Mouse (Mus musculus): ENCODE measurements around the gene Ms4a4a. TPM values are rescaled to one million over a fixed set of nuclear protein-coding genes. Genes with fewer than 3 reads are reported as not detected.

Ms4a4a gene
- polyA plus RNA-seq (2015; fragmentation: Nextera tagmentation; extraction: Ambion mirVana), result 10.1 and 15.8 TPM in 2 replicates

GRCm38 (mm10) chr19:11375273-11375672, at the start of gene Ms4a4a:
Gene Ms4a4a, plus strand, starts transcription at chr19:11375523.

GRCm38 (mm10) chr19:11335932-11336331, 39.4 kb upstream of the Ms4a4a start, which contains the start of gene Ms4a7:
Gene Ms4a7, minus strand, starts transcription at chr19:11336146.

GRCm38 (mm10) chr19:11404527-11404926, 29.2 kb downstream of the Ms4a4a start, which contains the start of gene Ms4a4c:
Gene Ms4a4c, plus strand, starts transcription at chr19:11404770.

Other genes starting within 250 kb of the Ms4a4a start
- gene 1700017D01Rik, start 244.6 kb upstream of the Ms4a4a start, polyA plus RNA-seq (2015; fragmentation: Nextera tagmentation; extraction: Ambion mirVana), result not detected in 2 replicates
- not detected in 2 replicates for gene 1700025F22Rik, start 210.2 kb upstream of the Ms4a4a start, polyA plus RNA-seq (2015; fragmentation: Nextera tagmentation; extraction: Ambion mirVana)
- not detected in 2 replicates for gene Ms4a13, start 178.8 kb upstream of the Ms4a4a start, polyA plus RNA-seq (2015; fragmentation: Nextera tagmentation; extraction: Ambion mirVana)
- not detected in 2 replicates for gene Ms4a12, start 143.1 kb upstream of the Ms4a4a start, polyA plus RNA-seq (2015; fragmentation: Nextera tagmentation; extraction: Ambion mirVana)
- 10.4 and 15.5 TPM in 2 replicates for gene Ms4a1, start 109.3 kb upstream of the Ms4a4a start, polyA plus RNA-seq (2015; fragmentation: Nextera tagmentation; extraction: Ambion mirVana)
- gene Ms4a5, start 91.7 kb upstream of the Ms4a4a start, polyA plus RNA-seq (2015; fragmentation: Nextera tagmentation; extraction: Ambion mirVana), result not detected in 2 replicates
- 0.13 and 0.17 TPM in 2 replicates for gene Ms4a14, start 61.1 kb upstream of the Ms4a4a start, polyA plus RNA-seq (2015; fragmentation: Nextera tagmentation; extraction: Ambion mirVana)
- gene Ms4a7, start 39.4 kb upstream of the Ms4a4a start, polyA plus RNA-seq (2015; fragmentation: Nextera tagmentation; extraction: Ambion mirVana), result 4.8 and 8.6 TPM in 2 replicates
- 4.9 and 6.1 TPM in 2 replicates for gene Ms4a4c, start 29.2 kb downstream of the Ms4a4a start, polyA plus RNA-seq (2015; fragmentation: Nextera tagmentation; extraction: Ambion mirVana)
- gene Ms4a4b, start 68.0 kb downstream of the Ms4a4a start, polyA plus RNA-seq (2015; fragmentation: Nextera tagmentation; extraction: Ambion mirVana), result 7.8 and 15.8 TPM in 2 replicates
- 19.5 and 30.6 TPM in 2 replicates for gene Ms4a6c, start 93.8 kb downstream of the Ms4a4a start, polyA plus RNA-seq (2015; fragmentation: Nextera tagmentation; extraction: Ambion mirVana)
- 2.3 and 3.2 TPM in 2 replicates for gene Gm8369, start 110.4 kb downstream of the Ms4a4a start, polyA plus RNA-seq (2015; fragmentation: Nextera tagmentation; extraction: Ambion mirVana)
- gene Ms4a6b, start 141.0 kb downstream of the Ms4a4a start, polyA plus RNA-seq (2015; fragmentation: Nextera tagmentation; extraction: Ambion mirVana), result 5.4 and 10.0 TPM in 2 replicates
- 4.6 and 6.3 TPM in 2 replicates for gene Ms4a4d, start 161.3 kb downstream of the Ms4a4a start, polyA plus RNA-seq (2015; fragmentation: Nextera tagmentation; extraction: Ambion mirVana)
- 7.3 and 9.4 TPM in 2 replicates for gene Ms4a6d, start 229.3 kb downstream of the Ms4a4a start, polyA plus RNA-seq (2015; fragmentation: Nextera tagmentation; extraction: Ambion mirVana)
- 3.8 and 6.4 TPM in 2 replicates for gene Ms4a2, start 248.2 kb downstream of the Ms4a4a start, polyA plus RNA-seq (2015; fragmentation: Nextera tagmentation; extraction: Ambion mirVana)

Measured in spleen, postnatal 0 days (tissue).